Mouse (Mus musculus) ES-E14 (cell line): ENCODE measurements around the gene Rpl23a. TPM values are rescaled to one million over a fixed set of nuclear protein-coding genes. Genes with fewer than 3 reads are reported as not detected.

Experiments
- DNase-seq: peaks from one replicate; pipeline ENCODE4 v3.0.0-alpha.2; 2013; ENCODE audit warnings: low read depth, low spot score
- H3K27ac ChIP-seq: 2 replicates; pipeline ENCODE4 v1.5.1; 2012; ENCODE audit warnings: low read depth, mild to moderate bottlenecking, low read length, moderate library complexity, mixed read lengths; ENCODE audit not compliant: poor library complexity, insufficient read depth, severe bottlenecking
- H3K36me3 ChIP-seq: 2 replicates; pipeline ENCODE4 v1.6.1; 2012; ENCODE audit warnings: mild to moderate bottlenecking, low read length, moderate library complexity, mixed read lengths; ENCODE audit not compliant: control insufficient read depth, poor library complexity, insufficient read depth, severe bottlenecking
- H3K4me1 ChIP-seq, 2 experiments: fragments of 150-350 bp in 1 of 2; sonication (generic) in 1 of 2; 2 replicates each; pipeline ENCODE4 v1.6.1; 2012; ENCODE audit warnings: low read length in 2 of 2, mild to moderate bottlenecking in 1 of 2, mixed read lengths in 1 of 2; ENCODE audit not compliant: control insufficient read depth in 2 of 2, insufficient read depth in 2 of 2, poor library complexity in 1 of 2
- H3K4me3 ChIP-seq, 2 experiments: fragments of 150-350 bp in 1 of 2; sonication (generic) in 1 of 2; 2 replicates each; pipeline ENCODE4 v1.5.1; 2012; ENCODE audit warnings: low read length in 2 of 2, low read depth in 1 of 2, mild to moderate bottlenecking in 1 of 2, mixed read lengths in 1 of 2; ENCODE audit not compliant: insufficient read depth in 1 of 2, poor library complexity in 1 of 2, severe bottlenecking in 1 of 2
- H3K9ac ChIP-seq: 2 replicates; pipeline ENCODE4 v1.6.1; 2012; ENCODE audit warnings: low read depth, mild to moderate bottlenecking, low read length, mixed read lengths; ENCODE audit not compliant: poor library complexity, insufficient read depth, severe bottlenecking
- H3K9me3 ChIP-seq: fragments of 150-350 bp; sonication (generic); 2 replicates; pipeline ENCODE4 v1.6.1; 2012; ENCODE audit warnings: low read depth, mild to moderate bottlenecking, low read length; ENCODE audit not compliant: control insufficient read depth, insufficient read depth
- CHD2 ChIP-seq: IDR thresholded peaks from 2 replicates; pipeline ENCODE4 v1.6.1; 2014; ENCODE audit warnings: mild to moderate bottlenecking, low read depth, low read length, inconsistent platforms
- HCFC1 ChIP-seq: IDR thresholded peaks from 2 replicates; pipeline ENCODE4 v1.6.1; 2012; ENCODE audit warnings: low read length, inconsistent platforms, borderline replicate concordance; ENCODE audit not compliant: insufficient read depth
- MAFK ChIP-seq: IDR thresholded peaks from 2 replicates; pipeline ENCODE4 v1.6.1; 2014; ENCODE audit warnings: mild to moderate bottlenecking, low read depth, low read length, inconsistent platforms; ENCODE audit not compliant: insufficient read depth
- ZC3H11A ChIP-seq: IDR thresholded peaks from 2 replicates; pipeline ENCODE4 v1.6.1; 2012; ENCODE audit warnings: low read depth, mild to moderate bottlenecking, inconsistent platforms, low read length, borderline replicate concordance
- ZNF384 ChIP-seq: IDR thresholded peaks from 2 replicates; pipeline ENCODE4 v1.6.1; 2012; ENCODE audit warnings: low read depth, low read length, inconsistent platforms
- in situ Hi-C, 2 experiments: fragments of 600-800 bp; cut with MboI; formaldehyde crosslinking; loops; one replicate each; pipeline ENCODE4 v1.15.1; 2025; ENCODE audit warnings: low sequenced_read_pairs in 2 of 2, inconsistent platforms in 1 of 2; ENCODE audit not compliant: unreplicated experiment in 2 of 2
- total RNA-seq: library from RNA; depleted of rRNA; stranded (reverse); fragments of 300-350 nt; gene quantifications from 2 replicates; pipeline ENCODE4 v1.2.3, GENCODE M21; 2012

The Rpl23a gene
- total RNA-seq, 1 experiment, result 2,664 TPM

DNA sequence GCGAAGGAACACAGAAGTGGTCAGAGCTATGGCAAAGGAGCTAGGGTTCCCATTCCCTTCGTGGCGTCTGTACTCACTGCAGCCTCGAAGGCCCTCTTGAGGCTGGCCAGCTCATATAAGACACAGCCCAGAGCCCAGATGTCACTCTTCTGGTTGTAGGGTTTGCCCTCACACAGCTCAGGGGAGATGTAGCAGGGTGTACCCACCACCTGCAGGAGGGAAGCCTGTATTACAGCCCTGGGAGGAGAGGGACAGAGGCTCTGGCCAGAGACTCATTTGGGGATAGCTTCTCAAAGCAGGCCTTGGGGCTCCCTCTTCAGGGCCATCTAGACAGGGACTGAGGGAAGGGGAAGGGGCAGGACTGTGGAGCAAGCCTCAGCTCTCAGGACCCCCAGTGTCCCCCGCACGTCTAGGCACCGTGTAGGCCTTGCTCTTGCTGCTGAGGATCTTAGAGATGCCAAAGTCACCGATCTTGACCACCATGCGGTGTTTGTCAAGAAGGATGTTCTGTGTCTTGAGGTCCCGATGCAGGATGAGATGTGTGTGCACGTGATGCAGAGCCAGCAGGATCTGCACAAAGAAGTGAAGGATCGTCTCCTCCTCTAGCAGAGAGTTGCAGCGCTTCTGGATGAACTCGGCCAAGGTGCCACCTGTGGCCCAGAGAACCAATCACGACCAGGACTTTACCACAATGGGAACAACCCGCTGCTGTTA is 11.2 kb downstream of the Rpl23a start:
- in situ Hi-C loops, result no loop called here
- Histone ChIP-seq H3K9ac (no peak overlapping the region), H3K36me3 (no peaks in the 10 kb centered on the region), H3K4me3 (no peak overlapping the region), H3K9me3 (no peaks in the 10 kb centered on the region), H3K4me1 (peaks cover 0 to 34% of the 10 kb centered on the region in 2 experiments; a peak in 2 of 4 replicates), H3K27ac (no peak overlapping the region)
- TF ChIP-seq ZC3H11A, result no peak
- TF ChIP-seq HCFC1, result no peak
- no peak for TF ChIP-seq MAFK
- no peak for TF ChIP-seq ZNF384
- TF ChIP-seq CHD2, result no peak
- DNase-seq, result no peak

DNA sequence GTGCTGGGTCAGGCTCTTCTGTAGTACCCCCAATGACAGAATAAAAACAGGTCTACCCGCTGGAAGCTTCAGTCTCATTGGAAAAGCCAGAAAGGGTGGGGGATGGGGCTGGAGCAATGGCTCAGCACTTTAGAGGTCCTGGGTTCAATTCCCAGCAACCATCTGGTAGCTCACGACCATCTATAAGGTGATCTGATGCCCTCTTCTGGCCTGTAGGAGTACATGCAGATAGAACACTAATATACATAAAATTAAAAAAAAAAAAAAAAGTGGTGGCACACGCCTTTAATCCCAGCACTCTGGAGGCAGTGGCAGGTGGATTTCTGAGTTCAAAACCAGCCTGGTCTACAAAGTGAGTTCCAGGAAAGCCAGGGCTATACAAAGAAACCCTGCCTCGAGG is 12.1 kb downstream of the Rpl23a start:
- DNase-seq, result no peak
- TF ChIP-seq MAFK, result peak; percentile 70; the same call in 1 of the 2 replicates
- no peak for TF ChIP-seq CHD2
- TF ChIP-seq HCFC1, result no peak
- no peak for TF ChIP-seq ZC3H11A
- TF ChIP-seq ZNF384, result peak; percentile 97
- Histone ChIP-seq H3K4me3 (peak overlapping the region in 1 of 2 experiments; percentile 31; a peak in 1 of 4 replicates), H3K4me1 (peaks cover 0 to 39% of the 10 kb centered on the region in 2 experiments; a peak in 3 of 4 replicates), H3K9ac (no peak overlapping the region), H3K36me3 (no peaks in the 10 kb centered on the region), H3K9me3 (no peaks in the 10 kb centered on the region), H3K27ac (no peak overlapping the region)
- in situ Hi-C loops, result no loop called here

DNA sequence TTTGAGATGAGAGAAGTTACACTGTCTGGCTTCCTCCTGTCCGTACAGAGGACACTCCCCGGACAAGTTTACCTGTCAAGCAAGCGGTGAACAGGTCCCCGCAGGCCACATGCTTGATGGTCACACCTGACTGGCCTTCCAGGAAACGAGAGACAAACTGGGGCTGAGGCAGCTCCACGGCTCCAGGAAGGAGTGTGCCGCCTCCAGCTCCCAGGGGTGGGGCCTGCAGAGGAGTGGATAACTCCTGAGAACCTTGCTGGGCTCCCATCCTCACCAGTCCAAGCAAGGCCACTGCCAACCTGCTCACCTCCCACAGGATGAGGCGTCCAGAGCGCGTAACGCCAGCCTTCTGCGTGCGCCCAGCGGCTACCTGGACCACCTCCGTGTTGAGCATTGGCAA is 13.1 kb downstream of the Rpl23a start:
- in situ Hi-C loops, result no loop called here
- no peaks in the 10 kb centered on the region for H3K9me3 ChIP-seq
- no peak overlapping the region for H3K27ac ChIP-seq
- H3K4me1 ChIP-seq, result peaks cover 0 to 43% of the 10 kb centered on the region in 2 experiments; a peak in 3 of 4 replicates
- TF ChIP-seq HCFC1 (no peak), ZNF384 (no peak), ZC3H11A (no peak), CHD2 (no peak), MAFK (no peak)
- H3K9ac ChIP-seq, result peak overlapping the region; percentile 12
- H3K36me3 ChIP-seq, result no peaks in the 10 kb centered on the region
- H3K4me3 ChIP-seq, result peak overlapping the region in 1 of 2 experiments; percentile 31; a peak in 1 of 4 replicates
- DNase-seq, result no peak

DNA sequence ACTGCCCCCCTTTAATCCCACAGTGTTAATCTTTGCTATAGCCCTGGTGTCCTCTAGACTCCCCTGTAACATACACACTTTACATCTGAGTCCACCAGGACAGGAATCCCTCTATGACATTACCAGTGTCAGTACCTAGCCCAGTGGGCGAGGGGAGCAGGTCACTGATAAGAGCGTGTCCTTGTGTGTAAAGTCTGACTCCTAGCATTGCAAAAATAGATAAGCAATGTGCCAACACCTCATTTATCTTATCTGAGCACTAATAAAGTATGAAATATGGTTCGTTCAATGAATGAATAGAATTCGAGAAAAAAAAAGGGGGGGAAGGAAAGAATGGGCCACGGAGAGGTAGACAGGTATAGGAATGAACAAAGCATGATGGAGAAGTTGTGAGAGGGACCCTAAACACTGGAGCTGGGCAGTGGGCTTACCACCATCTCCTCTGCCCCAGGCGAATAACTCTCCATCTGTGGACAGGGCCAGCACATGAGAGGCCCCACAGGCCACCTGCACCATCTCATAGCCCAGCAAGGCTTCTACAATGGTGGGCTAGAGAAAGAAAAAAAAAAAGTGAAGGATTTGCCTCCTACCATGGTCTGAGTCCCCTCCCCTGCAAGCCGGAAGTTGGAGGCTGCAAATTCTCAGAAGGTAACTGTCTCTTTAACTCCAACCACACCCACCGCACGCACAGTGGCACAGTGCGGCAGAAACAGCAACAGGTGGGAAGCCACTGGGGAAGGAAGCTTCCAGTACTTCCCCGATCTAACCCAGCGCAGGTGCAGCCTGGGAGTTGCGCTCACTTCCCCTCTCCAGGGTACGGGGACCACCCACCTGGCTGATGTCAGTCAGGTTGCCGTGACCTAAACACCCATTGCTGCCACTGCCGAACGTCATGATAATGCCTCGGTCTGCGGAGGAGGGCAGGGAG is 14.6 kb downstream of the Rpl23a start:
- Histone ChIP-seq H3K4me1 (peaks cover 0 to 43% of the 10 kb centered on the region in 2 experiments; a peak in 3 of 4 replicates), H3K9me3 (no peaks in the 10 kb centered on the region), H3K9ac (0 out of 2 replicates have a peak overlapping the region, but pooled peaks have one; percentile 3), H3K4me3 (peak overlapping the region in 1 of 2 experiments; percentile 19; a peak in 2 of 4 replicates), H3K36me3 (no peaks in the 10 kb centered on the region), H3K27ac (no peak overlapping the region)
- in situ Hi-C loops, result no loop called here
- TF ChIP-seq MAFK (no peak), HCFC1 (no peak), CHD2 (no peak)
- DNase-seq, result no peak
